7 mouse cellular contexts compared by ENCODE assay signal in genomic region chr7:89404081-89404733, GRCm38 (mm10). TPM values are rescaled to one million over a fixed set of nuclear protein-coding genes. Genes with fewer than 3 reads are reported as not detected.
DNase-seq lines count a peak whose midpoint lies in the region; ATAC-seq and TF ChIP-seq lines count a peak whose summit lies in the region.

Tmem135 (minus strand) TSS chr7:89404222.
Fzd4 (plus strand) TSS chr7:89404355.

- ATAC-seq in intestine, postnatal 0 days = peak; percentile 97
- peak; percentile 97 for ATAC-seq in midbrain, embryonic 12.5 days (ENCODE audit: low FRiP score, low read depth)

- peak; percentile 93 for DNase-seq in adrenal gland, adult 8-10 months
- DNase-seq in embryo, embryonic 9.5 days (ENCODE audit: extremely low spot score) = peak; percentile 98
- no peak for DNase-seq in gonadal fat pad, adult 2 months (ENCODE audit: low read depth)
- peak; percentile 95 for DNase-seq in left cerebral cortex, postnatal 4 days

- TF ChIP-seq POLR2A in small intestine, adult 2 months (IDR thresholded peaks at IDR 0.05; ENCODE audit: low read depth, low read length) = peak; percentile 92

- peak; percentile 37; the same call in 1 of the 2 replicates for TF ChIP-seq CTCF in intestine, postnatal 0 days (IDR thresholded peaks at IDR 0.05; ENCODE audit: low read depth)
- TF ChIP-seq CTCF in small intestine, adult 2 months (IDR thresholded peaks at IDR 0.05; ENCODE audit: extremely low read depth, insufficient read length, insufficient replicate concordance, low read depth, low read length) = no peak

- peak within 1 kb of the TSS; percentile 86 for H3K4me3 ChIP-seq in intestine, postnatal 0 days (ENCODE audit: low read depth, low read length)
- peak within 1 kb of the TSS; percentile 61 for H3K4me3 ChIP-seq in midbrain, embryonic 12.5 days
- H3K4me3 ChIP-seq in small intestine, adult 2 months (ENCODE audit: low read depth, low read length) = peak within 1 kb of the TSS; percentile 72

- H3K9me3 ChIP-seq in intestine, postnatal 0 days (ENCODE audit: control insufficient read depth) = no peaks in the 10 kb centered on the region
- H3K9me3 ChIP-seq in midbrain, embryonic 12.5 days = no peaks in the 10 kb centered on the region

- peak within 1 kb of the TSS; percentile 85 for H3K9ac ChIP-seq in intestine, postnatal 0 days (ENCODE audit: low read depth, low read length)
- H3K9ac ChIP-seq in midbrain, embryonic 12.5 days (replicated peaks) = peak within 1 kb of the TSS; percentile 65

- intact Hi-C loops in left cerebral cortex, postnatal 4 days (cut with DNase I) = no loop called here

- H3K27me3 ChIP-seq in intestine, postnatal 0 days (replicated peaks; ENCODE audit: control insufficient read depth, insufficient read depth, low read length) = no peaks in the 10 kb centered on the region
- peaks cover 45% of the 10 kb centered on the region for H3K27me3 ChIP-seq in midbrain, embryonic 12.5 days
- H3K27me3 ChIP-seq in small intestine, adult 2 months (ENCODE audit: control insufficient read depth, insufficient read depth, low read length) = no peaks in the 10 kb centered on the region

- peaks cover 11% of the 10 kb centered on the region; the same call in 1 of the 2 replicates for H3K36me3 ChIP-seq in intestine, postnatal 0 days (ENCODE audit: control insufficient read depth, insufficient read depth)
- H3K36me3 ChIP-seq in midbrain, embryonic 12.5 days = no peaks in the 10 kb centered on the region
- H3K36me3 ChIP-seq in small intestine, adult 2 months (ENCODE audit: control insufficient read depth, insufficient read depth, low read length) = 0 out of 2 replicates have a peak, but pooled peaks cover 7% of the 10 kb centered on the region

- H3K27ac ChIP-seq in intestine, postnatal 0 days (ENCODE audit: low read depth, low read length) = peak within 1 kb of the TSS; percentile 93
- peak within 1 kb of the TSS; percentile 73 for H3K27ac ChIP-seq in midbrain, embryonic 12.5 days (replicated peaks)
- H3K27ac ChIP-seq in small intestine, adult 2 months (ENCODE audit: insufficient read depth, low read depth, low read length) = peak within 1 kb of the TSS; percentile 81

- under 1% methylated on average over 59 of the region's 62 CpGs for WGBS in intestine, postnatal 0 days
- WGBS in midbrain, embryonic 12.5 days = under 1% methylated on average over 61 of the region's 62 CpGs
- WGBS in small intestine, adult 2 months = under 1% methylated on average over 59 of the region's 62 CpGs

- peaks cover 8% of the 10 kb centered on the region; the same call in 1 of the 2 replicates for H3K4me1 ChIP-seq in intestine, postnatal 0 days (replicated peaks; ENCODE audit: control insufficient read depth, insufficient read depth, low read length)
- peaks cover 27% of the 10 kb centered on the region for H3K4me1 ChIP-seq in midbrain, embryonic 12.5 days
- H3K4me1 ChIP-seq in small intestine, adult 2 months (ENCODE audit: control insufficient read depth, insufficient read depth, insufficient read length, low read length) = peaks cover 7% of the 10 kb centered on the region; the same call in 1 of the 2 replicates

- H3K4me2 ChIP-seq in intestine, postnatal 0 days (replicated peaks; ENCODE audit: low read depth) = peak within 1 kb of the TSS; percentile 99
- peak within 1 kb of the TSS; percentile 99 for H3K4me2 ChIP-seq in midbrain, embryonic 12.5 days (replicated peaks)

RNA-seq across cellular contexts. Expression of gene Tmem135, which starts in this region (rescaled TPM):
- 10 to 100 TPM; 54.6 to 97.9 (median 82.9) TPM for total RNA-seq in adrenal gland, adult 8-10 months (2022)
- polyA plus RNA-seq in gonadal fat pad, adult 2 months (2012; rRNA removed) = 77.8 and 108 TPM in 2 replicates
- polyA plus RNA-seq in intestine, postnatal 0 days (2015; fragmentation: Nextera tagmentation; extraction: Ambion mirVana) = 57.9 and 72.0 TPM in 2 replicates
- total RNA-seq in left cerebral cortex, postnatal 4 days (2021) = 10 to 100 TPM; 49.4 to 54.6 TPM
- 19.1 and 20.9 TPM in 2 replicates for polyA plus RNA-seq in midbrain, embryonic 12.5 days (2016; fragmentation: Nextera tagmentation; extraction: Ambion mirVana)
- 155 and 203 TPM in 2 replicates for polyA plus RNA-seq in small intestine, adult 2 months (2012; rRNA removed)

RNA-seq across cellular contexts. Expression of gene Fzd4, which starts in this region (rescaled TPM):
- total RNA-seq in adrenal gland, adult 8-10 months (2022) = 10 to 100 TPM; 21.9 to 43.3 (median 26.8) TPM
- 52.6 and 80.9 TPM in 2 replicates for polyA plus RNA-seq in gonadal fat pad, adult 2 months (2012; rRNA removed)
- polyA plus RNA-seq in intestine, postnatal 0 days (2015; fragmentation: Nextera tagmentation; extraction: Ambion mirVana) = 6.4 and 7.3 TPM in 2 replicates
- 1 to 10 TPM; 4.9 to 5.1 TPM for total RNA-seq in left cerebral cortex, postnatal 4 days (2021)
- polyA plus RNA-seq in midbrain, embryonic 12.5 days (2016; fragmentation: Nextera tagmentation; extraction: Ambion mirVana) = 2.1 and 2.5 TPM in 2 replicates
- polyA plus RNA-seq in small intestine, adult 2 months (2012; rRNA removed) = 2.5 and 2.8 TPM in 2 replicates
